Mouse (Mus musculus) heart, embryonic 10.5 days (tissue): Measurements from ENCODE around the gene Arid5b. TPM values are rescaled to one million over a fixed set of nuclear protein-coding genes. Genes with fewer than 3 reads are reported as not detected.

Experiments used
- DNase-seq: peaks from one replicate; pipeline ENCODE4 v3.0.0-alpha.2; 2017; ENCODE audit warnings: low spot score
- H3K27ac ChIP-seq: fragments of 300-500 bp; sonication (generic); 2 replicates; pipeline ENCODE4 v1.5.1; 2016; ENCODE audit warnings: mild to moderate bottlenecking
- H3K27me3 ChIP-seq: fragments of 300-500 bp; sonication (generic); 2 replicates; pipeline ENCODE4 v1.6.1; 2016; ENCODE audit warnings: mild to moderate bottlenecking; ENCODE audit not compliant: poor library complexity, insufficient read depth, severe bottlenecking
- H3K36me3 ChIP-seq: fragments of 300-500 bp; sonication (generic); 2 replicates; pipeline ENCODE4 v1.6.1; 2016; ENCODE audit warnings: mild to moderate bottlenecking, moderate library complexity
- H3K4me1 ChIP-seq: fragments of 300-500 bp; sonication (generic); 2 replicates; pipeline ENCODE4 v1.6.1; 2016; ENCODE audit warnings: mild to moderate bottlenecking
- H3K4me3 ChIP-seq: fragments of 300-500 bp; sonication (generic); 2 replicates; pipeline ENCODE4 v1.5.1; 2016; ENCODE audit warnings: mild to moderate bottlenecking, moderate library complexity
- H3K9me3 ChIP-seq: fragments of 300-500 bp; sonication (generic); 2 replicates; pipeline ENCODE4 v1.6.1; 2016; ENCODE audit warnings: mild to moderate bottlenecking, moderate library complexity
- WGBS: fragments of 180-500 bp; shearing (Covaris S2); methylation state at CpG from one replicate; pipeline ENCODE4 v1.1.7; 2016; 5-methylcytosine and 5-hydroxymethylcytosine counted together
- polyA plus RNA-seq: library from polyadenylated mRNA; unstranded; fragments of >200 nt; fragmentation: Nextera tagmentation; extraction: Ambion mirVana; gene quantifications from 2 replicates; pipeline ENCODE4 v1.2.1, GENCODE M21; 2016

Gene Arid5b
- polyA plus RNA-seq, 1 experiment from 2014 or later = 18.2 TPM

DNA sequence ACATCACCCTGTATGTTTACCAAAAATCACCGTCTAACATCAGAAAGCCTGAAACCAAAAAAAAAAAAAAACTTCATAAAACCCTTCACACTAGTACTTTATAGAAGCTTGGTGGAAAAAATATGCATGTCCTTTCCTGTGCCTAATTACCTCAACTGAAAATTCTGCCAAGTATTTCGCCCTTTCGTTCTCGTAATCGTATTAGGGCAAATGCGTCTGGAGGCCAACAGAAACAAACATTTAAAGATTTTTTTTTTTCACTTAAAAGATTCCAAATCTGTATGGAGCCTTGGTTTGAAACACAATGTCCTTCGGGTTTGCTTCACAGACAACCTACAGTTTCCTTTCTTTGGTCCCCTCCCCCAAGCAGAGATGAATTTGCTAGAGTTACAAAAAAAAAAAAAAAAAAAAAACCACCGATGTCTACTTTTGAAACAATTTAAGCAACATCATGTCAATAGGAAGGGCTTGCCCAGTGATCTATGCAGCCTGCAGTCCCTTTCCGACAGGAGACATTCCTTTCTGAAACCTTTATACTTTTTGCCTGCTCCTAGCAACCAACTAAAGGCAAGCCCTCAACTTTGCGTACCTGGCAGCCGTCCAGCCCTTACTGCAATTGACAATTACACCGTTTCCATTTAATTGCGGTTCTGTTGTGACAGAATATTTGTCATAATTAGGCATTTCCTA, 86.7 kb downstream of the Arid5b start:
- Histone ChIP-seq H3K9me3 (no peaks in the 10 kb centered on the region), H3K36me3 (no peaks in the 10 kb centered on the region), H3K4me3 (no peak overlapping the region), H3K27me3 (no peaks in the 10 kb centered on the region), H3K4me1 (peaks cover 17% of the 10 kb centered on the region), H3K27ac (0 out of 2 replicates have a peak overlapping the region, but pooled peaks have one; percentile 75)
- no peak for DNase-seq
- 59% methylated on average over 13 of the region's 13 CpGs for WGBS

DNA sequence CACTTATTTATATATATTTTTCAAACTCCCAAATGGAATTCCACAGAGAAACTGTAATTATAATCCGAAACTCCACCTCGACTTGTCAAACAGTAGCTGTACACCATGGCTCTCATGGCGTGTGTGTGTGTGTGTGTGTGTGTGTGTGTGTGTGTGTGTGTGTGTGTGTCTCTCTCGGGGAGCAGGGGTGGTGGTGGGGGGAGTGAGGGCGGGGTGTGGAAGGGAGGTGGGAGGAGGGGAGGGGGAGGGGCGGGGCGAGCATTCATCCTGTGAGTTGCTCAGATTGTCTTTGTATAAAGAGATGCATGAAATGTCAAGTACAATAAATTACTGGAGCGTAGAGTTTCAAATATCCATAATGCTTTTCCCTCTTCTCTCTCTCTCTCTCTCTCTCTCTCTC, 87.4 kb downstream of the Arid5b start:
- WGBS = 76% methylated on average over 7 of the region's 8 CpGs
- no peak overlapping the region for H3K27ac ChIP-seq
- H3K36me3 ChIP-seq = peaks cover 4% of the 10 kb centered on the region; the same call in 1 of the 2 replicates
- DNase-seq = no peak
- H3K4me1 ChIP-seq = peaks cover 11% of the 10 kb centered on the region
- H3K9me3 ChIP-seq = no peaks in the 10 kb centered on the region
- no peak overlapping the region for H3K4me3 ChIP-seq
- no peaks in the 10 kb centered on the region for H3K27me3 ChIP-seq

DNA sequence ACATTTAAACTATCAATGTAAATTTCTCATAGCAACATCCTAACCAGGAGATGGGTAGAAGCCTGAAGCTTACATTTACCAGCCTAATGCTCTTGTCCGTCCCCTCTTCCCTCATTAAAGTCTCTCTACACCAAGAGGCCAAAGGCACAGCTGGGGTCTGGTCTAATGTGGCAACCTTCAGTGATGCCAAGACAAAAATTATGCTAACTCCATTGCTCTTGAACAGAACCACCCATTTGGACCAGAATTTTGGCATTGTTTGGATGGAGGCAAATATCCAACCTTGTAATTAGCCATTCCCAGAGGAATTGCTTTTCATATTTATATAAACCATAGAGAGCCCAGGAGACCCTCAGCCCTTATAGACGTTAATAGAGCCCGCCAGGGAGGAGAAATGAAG, 88.7 kb downstream of the Arid5b start:
- Histone ChIP-seq H3K9me3 (no peaks in the 10 kb centered on the region), H3K4me1 (peaks cover 11% of the 10 kb centered on the region), H3K27me3 (no peaks in the 10 kb centered on the region), H3K4me3 (no peak overlapping the region), H3K27ac (no peak overlapping the region), H3K36me3 (peaks cover 13% of the 10 kb centered on the region)
- 90% methylated on average over 3 of the region's 3 CpGs for WGBS
- no peak for DNase-seq

GRCm38 (mm10) chr10:68183096-68183495, 95.4 kb downstream of the Arid5b start:
- H3K27ac ChIP-seq = no peak overlapping the region
- H3K4me3 ChIP-seq = no peak overlapping the region
- no peaks in the 10 kb centered on the region for H3K27me3 ChIP-seq
- H3K36me3 ChIP-seq = peaks cover 16% of the 10 kb centered on the region
- DNase-seq = no peak
- peaks cover 8% of the 10 kb centered on the region; the same call in 1 of the 2 replicates for H3K4me1 ChIP-seq
- WGBS = 87% methylated on average over 7 of the region's 7 CpGs
- H3K9me3 ChIP-seq = no peaks in the 10 kb centered on the region

DNA sequence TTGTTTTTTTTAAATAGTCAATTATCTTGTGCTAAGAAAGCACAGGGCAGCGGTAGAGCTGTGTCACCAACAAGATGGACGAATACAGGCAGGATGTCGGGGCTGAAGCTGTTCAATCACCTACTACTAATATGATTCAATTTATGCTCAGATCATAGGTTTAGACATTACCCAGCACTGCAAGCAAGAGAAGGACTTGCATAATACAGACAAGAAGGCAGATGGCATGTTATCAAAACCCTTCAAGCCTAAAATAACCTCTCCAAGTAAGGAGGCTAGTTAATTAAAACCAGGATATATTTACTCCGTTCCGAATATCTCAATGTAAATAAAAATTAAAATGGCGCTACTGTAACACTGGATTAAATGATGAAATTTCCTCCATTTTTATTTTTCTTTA, 96.3 kb downstream of the Arid5b start:
- Histone ChIP-seq H3K4me3 (no peak overlapping the region), H3K27me3 (no peaks in the 10 kb centered on the region), H3K27ac (no peak overlapping the region), H3K4me1 (peaks cover 8% of the 10 kb centered on the region; the same call in 1 of the 2 replicates), H3K36me3 (peaks cover 16% of the 10 kb centered on the region), H3K9me3 (no peaks in the 10 kb centered on the region)
- no peak for DNase-seq
- WGBS = 83% methylated on average over 6 of the region's 6 CpGs

GRCm38 (mm10) chr10:68181156-68181555, 97.4 kb downstream of the Arid5b start:
- 89% methylated on average over 10 of the region's 10 CpGs for WGBS
- H3K27ac ChIP-seq = no peak overlapping the region

DNA sequence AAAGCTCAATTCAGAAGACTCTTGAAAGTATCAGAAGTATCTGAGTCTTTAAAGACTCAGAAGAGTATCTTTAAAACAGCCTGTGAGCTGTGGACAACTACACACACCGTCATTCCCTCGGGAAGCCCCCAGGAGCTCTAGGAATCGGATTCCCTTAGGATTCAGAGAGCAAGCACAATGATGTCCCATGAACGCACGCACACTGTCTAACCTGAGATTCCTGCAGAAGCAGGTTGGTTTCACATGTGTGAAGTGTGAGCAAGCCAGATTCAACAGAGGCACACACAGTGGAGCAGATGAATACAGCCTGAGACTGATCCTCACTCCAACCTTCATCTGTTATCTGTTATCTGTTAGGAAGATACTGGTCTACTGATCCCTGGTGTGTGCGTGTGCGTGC, 97.8 kb downstream of the Arid5b start:
- Histone ChIP-seq H3K36me3 (peaks cover 9% of the 10 kb centered on the region), H3K27ac (no peak overlapping the region), H3K27me3 (no peaks in the 10 kb centered on the region), H3K4me1 (peaks cover 8% of the 10 kb centered on the region; the same call in 1 of the 2 replicates), H3K4me3 (no peak overlapping the region), H3K9me3 (no peaks in the 10 kb centered on the region)
- WGBS = 88% methylated on average over 7 of the region's 7 CpGs
- DNase-seq = no peak

More at GRCm38 (mm10) chr10:68181156-68181555, 97.4 kb downstream of the Arid5b start:
- no peak for DNase-seq
- Histone ChIP-seq H3K4me1 (peaks cover 8% of the 10 kb centered on the region; the same call in 1 of the 2 replicates), H3K27me3 (no peaks in the 10 kb centered on the region), H3K9me3 (no peaks in the 10 kb centered on the region), H3K36me3 (peaks cover 12% of the 10 kb centered on the region), H3K4me3 (no peak overlapping the region)

- H3K4me3 ChIP-seq = no peak overlapping the region
- H3K9me3 ChIP-seq = no peaks in the 10 kb centered on the region
- H3K27me3 ChIP-seq = no peaks in the 10 kb centered on the region
- DNase-seq = no peak
- WGBS = 69% methylated on average over 4 of the region's 4 CpGs
- peaks cover 10% of the 10 kb centered on the region; the same call in 1 of the 2 replicates for H3K36me3 ChIP-seq
- peaks cover 8% of the 10 kb centered on the region; the same call in 1 of the 2 replicates for H3K4me1 ChIP-seq
- 0 out of 2 replicates have a peak overlapping the region, but pooled peaks have one; percentile 7 for H3K27ac ChIP-seq
Observed at GRCm38 (mm10) chr10:68180151-68180550, 98.4 kb downstream of the Arid5b start.

- 0 out of 2 replicates have a peak overlapping the region, but pooled peaks have one; percentile 7 for H3K27ac ChIP-seq
- 23% methylated on average over 5 of the region's 5 CpGs for WGBS
Observed at GRCm38 (mm10) chr10:68179741-68180140, 98.8 kb downstream of the Arid5b start.

GRCm38 (mm10) chr10:68179339-68179738, 99.2 kb downstream of the Arid5b start:
- 0 out of 2 replicates have a peak, but pooled peaks cover 7% of the 10 kb centered on the region for H3K36me3 ChIP-seq
- no peak overlapping the region for H3K4me3 ChIP-seq
- H3K27me3 ChIP-seq = no peaks in the 10 kb centered on the region
- 0 out of 2 replicates have a peak overlapping the region, but pooled peaks have one; percentile 7 for H3K27ac ChIP-seq
- no peak for DNase-seq
- WGBS = 61% methylated on average over 4 of the region's 4 CpGs
- H3K4me1 ChIP-seq = peaks cover 8% of the 10 kb centered on the region; the same call in 1 of the 2 replicates
- H3K9me3 ChIP-seq = no peaks in the 10 kb centered on the region

More at GRCm38 (mm10) chr10:68179741-68180140, 98.8 kb downstream of the Arid5b start:
- no peak overlapping the region for H3K4me3 ChIP-seq
- no peaks in the 10 kb centered on the region for H3K27me3 ChIP-seq
- H3K4me1 ChIP-seq = peaks cover 8% of the 10 kb centered on the region; the same call in 1 of the 2 replicates
- 0 out of 2 replicates have a peak, but pooled peaks cover 7% of the 10 kb centered on the region for H3K36me3 ChIP-seq
- no peak for DNase-seq
- H3K9me3 ChIP-seq = no peaks in the 10 kb centered on the region

GRCm38 (mm10) chr10:68177697-68178485, 100.6 kb downstream of the Arid5b start:
- 81% methylated on average over 10 of the region's 10 CpGs for WGBS
- Histone ChIP-seq H3K27ac (no peak overlapping the region), H3K9me3 (no peaks in the 10 kb centered on the region), H3K4me3 (no peak overlapping the region), H3K36me3 (0 out of 2 replicates have a peak, but pooled peaks cover 4% of the 10 kb centered on the region), H3K4me1 (peaks cover 8% of the 10 kb centered on the region; the same call in 1 of the 2 replicates), H3K27me3 (no peaks in the 10 kb centered on the region)
- no peak for DNase-seq

GRCm38 (mm10) chr10:68175811-68176210, 102.7 kb downstream of the Arid5b start:
- Histone ChIP-seq H3K27ac (no peak overlapping the region), H3K9me3 (no peaks in the 10 kb centered on the region), H3K4me3 (no peak overlapping the region), H3K4me1 (peaks cover 8% of the 10 kb centered on the region; the same call in 1 of the 2 replicates), H3K27me3 (no peaks in the 10 kb centered on the region), H3K36me3 (0 out of 2 replicates have a peak, but pooled peaks cover 4% of the 10 kb centered on the region)
- DNase-seq = no peak
- 91% methylated on average over 5 of the region's 5 CpGs for WGBS
